Mouse (Mus musculus) heart, postnatal 0 days (tissue): ENCODE results near the gene Tex45.

Experiments used
- CTCF ChIP-seq: IDR thresholded peaks from 2 replicates; pipeline ENCODE4 v1.5.1; 2016; ENCODE audit warnings: antibody characterized with exemption, control low read depth, low read depth
- EP300 ChIP-seq: IDR thresholded peaks from 2 replicates; pipeline ENCODE4 v1.6.1; 2016; ENCODE audit warnings: antibody characterized with exemption, low read depth

- TF ChIP-seq EP300 (no peak), CTCF (no peak)
These were observed 1.8 kb upstream of the Tex45 start for GRCm38 (mm10) chr8:3468838-3469237.
